Mouse (Mus musculus) stomach, postnatal 0 days (tissue): Measurements from ENCODE around the gene Grtp1.

Experiments
- CTCF ChIP-seq: IDR thresholded peaks from 2 replicates; pipeline ENCODE4 v1.5.1; 2016; ENCODE audit warnings: antibody characterized with exemption, low read depth, mild to moderate bottlenecking, moderate library complexity
- EP300 ChIP-seq: optimal IDR thresholded peaks from 2 replicates; pipeline ENCODE3; 2016; ENCODE audit warnings: antibody characterized with exemption

GRCm38 (mm10) chr8:13164361-13164760 lies 36.1 kb downstream of the Grtp1 start:
- no peak for TF ChIP-seq CTCF
- TF ChIP-seq EP300 = no peak
